Mouse (Mus musculus) embryonic facial prominence, embryonic 12.5 days (tissue): ENCODE results near the gene Ube2e2. TPM values are rescaled to one million over a fixed set of nuclear protein-coding genes. Genes with fewer than 3 reads are reported as not detected.
"Not testable (repeated sequence)": the region's sequence is repeated elsewhere in the genome, so short reads cannot be mapped to it uniquely, and the experiment has no call there.

Source experiments
- ATAC-seq: fragments of 200-750 bp; cut with Nextera tagmentation; 2 replicates; pipeline ENCODE4 v1.8.0; 2017; ENCODE audit not compliant: insufficient number of reproducible peaks, insufficient read depth, low FRiP score, low TSS enrichment
- H3K27ac ChIP-seq: fragments of 300-500 bp; sonication (generic); 2 replicates; pipeline ENCODE4 v1.5.1; 2016; ENCODE audit warnings: mild to moderate bottlenecking
- H3K27me3 ChIP-seq: fragments of 300-500 bp; sonication (generic); 2 replicates; pipeline ENCODE4 v1.6.1; 2016; ENCODE audit warnings: mild to moderate bottlenecking, moderate library complexity
- H3K36me3 ChIP-seq: fragments of 300-500 bp; sonication (generic); 2 replicates; pipeline ENCODE4 v1.6.1; 2016; ENCODE audit warnings: mild to moderate bottlenecking
- H3K4me1 ChIP-seq: fragments of 300-500 bp; sonication (generic); 2 replicates; pipeline ENCODE4 v1.6.1; 2016
- H3K4me2 ChIP-seq: fragments of 300-500 bp; sonication (generic); replicated peaks from 2 replicates; pipeline ENCODE4 v1.6.1; 2016; ENCODE audit warnings: mild to moderate bottlenecking, moderate library complexity
- H3K4me3 ChIP-seq: fragments of 300-500 bp; sonication (generic); 2 replicates; pipeline ENCODE4 v1.5.1; 2016; ENCODE audit warnings: mild to moderate bottlenecking
- H3K9ac ChIP-seq: fragments of 300-500 bp; sonication (generic); 2 replicates; pipeline ENCODE4 v1.6.1; 2016; ENCODE audit warnings: mild to moderate bottlenecking, moderate library complexity
- H3K9me3 ChIP-seq: fragments of 300-500 bp; sonication (generic); 2 replicates; pipeline ENCODE4 v1.6.1; 2016; ENCODE audit warnings: mild to moderate bottlenecking, moderate library complexity
- WGBS: fragments of 180-500 bp; shearing (Covaris S2); methylation state at CpG from one replicate; pipeline ENCODE4 v1.1.7; 2016; 5-methylcytosine and 5-hydroxymethylcytosine counted together
- polyA plus RNA-seq: library from polyadenylated mRNA; unstranded; fragments of >200 nt; fragmentation: Nextera tagmentation; extraction: Ambion mirVana; gene quantifications from 2 replicates; pipeline ENCODE4 v1.2.1, GENCODE M21; 2016

Ube2e2 gene
- polyA plus RNA-seq, 1 experiment from 2014 or later: 73.2 TPM

GRCm38 (mm10) chr14:18720601-18721591 lies 173.2 kb downstream of the Ube2e2 start:
- Histone ChIP-seq H3K36me3 (no peaks in the 10 kb centered on the region), H3K4me3 (no peak overlapping the region), H3K4me1 (peaks cover 3% of the 10 kb centered on the region; the same call in 1 of the 2 replicates), H3K4me2 (no peak overlapping the region), H3K27me3 (no peaks in the 10 kb centered on the region), H3K9ac (no peak overlapping the region), H3K27ac (no peak overlapping the region), H3K9me3 (no peaks in the 10 kb centered on the region)
- ATAC-seq: no peak
- WGBS: 81% methylated on average over 2 of the region's 2 CpGs

- no peaks in the 10 kb centered on the region for H3K27me3 ChIP-seq
- 0 out of 2 replicates have a peak, but pooled peaks have one; percentile 22 for ATAC-seq
- H3K4me3 ChIP-seq: no peak overlapping the region
- no peaks in the 10 kb centered on the region for H3K36me3 ChIP-seq
- H3K9me3 ChIP-seq: no peaks in the 10 kb centered on the region
- H3K4me2 ChIP-seq: no peak overlapping the region
- WGBS: 89% methylated on average over 1 of the region's 1 CpGs
- H3K4me1 ChIP-seq: peaks cover 3% of the 10 kb centered on the region; the same call in 1 of the 2 replicates
- H3K27ac ChIP-seq: no peak overlapping the region
- no peak overlapping the region for H3K9ac ChIP-seq
Measured at GRCm38 (mm10) chr14:18716970-18717369, 177.1 kb downstream of the Ube2e2 start.

GRCm38 (mm10) chr14:18715529-18715928 lies 178.5 kb downstream of the Ube2e2 start:
- Histone ChIP-seq H3K36me3 (no peaks in the 10 kb centered on the region), H3K9me3 (no peaks in the 10 kb centered on the region), H3K4me2 (no peak overlapping the region), H3K27me3 (no peaks in the 10 kb centered on the region), H3K4me3 (no peak overlapping the region), H3K9ac (no peak overlapping the region), H3K27ac (no peak overlapping the region), H3K4me1 (no peaks in the 10 kb centered on the region)
- no peak for ATAC-seq
- whole genome bisulfite sequencing: 79% methylated on average over 1 of the region's 1 CpGs

GRCm38 (mm10) chr14:18697662-18698225 lies 196.3 kb downstream of the Ube2e2 start:
- 75% methylated on average over 4 of the region's 4 CpGs for WGBS
- no peaks in the 10 kb centered on the region for H3K4me1 ChIP-seq

GRCm38 (mm10) chr14:18696418-18696817 lies 197.6 kb downstream of the Ube2e2 start:
- H3K9ac ChIP-seq, H3K4me1 ChIP-seq, H3K9me3 ChIP-seq, ATAC-seq, H3K27ac ChIP-seq, H3K27me3 ChIP-seq, H3K36me3 ChIP-seq, H3K4me3 ChIP-seq, H3K4me2 ChIP-seq: not testable (repeated sequence)

More at GRCm38 (mm10) chr14:18697662-18698225, 196.3 kb downstream of the Ube2e2 start:
- no peak overlapping the region for H3K4me3 ChIP-seq
- H3K4me2 ChIP-seq: no peak overlapping the region
- no peak overlapping the region for H3K27ac ChIP-seq
- H3K9me3 ChIP-seq: no peaks in the 10 kb centered on the region
- H3K27me3 ChIP-seq: no peaks in the 10 kb centered on the region
- no peak for ATAC-seq
- no peak overlapping the region for H3K9ac ChIP-seq
- H3K36me3 ChIP-seq: no peaks in the 10 kb centered on the region

- Histone ChIP-seq H3K4me1 (no peaks in the 10 kb centered on the region), H3K9ac (no peak overlapping the region), H3K9me3 (no peaks in the 10 kb centered on the region), H3K4me3 (no peak overlapping the region), H3K27me3 (no peaks in the 10 kb centered on the region), H3K4me2 (no peak overlapping the region), H3K27ac (no peak overlapping the region), H3K36me3 (no peaks in the 10 kb centered on the region)
- 67% methylated on average over 3 of the region's 3 CpGs for WGBS
- ATAC-seq: no peak
Measured at GRCm38 (mm10) chr14:18678121-18678836, 215.8 kb downstream of the Ube2e2 start.

- Histone ChIP-seq H3K9ac (no peak overlapping the region), H3K4me2 (no peak overlapping the region), H3K27ac (no peak overlapping the region), H3K9me3 (no peaks in the 10 kb centered on the region), H3K4me3 (no peak overlapping the region), H3K27me3 (no peaks in the 10 kb centered on the region), H3K36me3 (no peaks in the 10 kb centered on the region), H3K4me1 (no peaks in the 10 kb centered on the region)
- no peak for ATAC-seq
- WGBS: 84% methylated on average over 8 of the region's 8 CpGs
Measured at GRCm38 (mm10) chr14:18670712-18671111, 223.4 kb downstream of the Ube2e2 start.

GRCm38 (mm10) chr14:18669301-18669935 lies 224.6 kb downstream of the Ube2e2 start:
- H3K27me3 ChIP-seq: no peaks in the 10 kb centered on the region
- H3K4me1 ChIP-seq: no peaks in the 10 kb centered on the region
- H3K4me3 ChIP-seq: no peak overlapping the region
- no peak overlapping the region for H3K9ac ChIP-seq
- no peak for ATAC-seq
- H3K36me3 ChIP-seq: no peaks in the 10 kb centered on the region
- H3K4me2 ChIP-seq: no peak overlapping the region
- H3K9me3 ChIP-seq: no peaks in the 10 kb centered on the region
- 78% methylated on average over 2 of the region's 2 CpGs for WGBS
- no peak overlapping the region for H3K27ac ChIP-seq

GRCm38 (mm10) chr14:18668309-18668708 lies 225.8 kb downstream of the Ube2e2 start:
- H3K4me2 ChIP-seq, H3K27ac ChIP-seq, H3K4me1 ChIP-seq, H3K9ac ChIP-seq, H3K9me3 ChIP-seq, H3K4me3 ChIP-seq, ATAC-seq, H3K36me3 ChIP-seq, H3K27me3 ChIP-seq: not testable (repeated sequence)
- 96% methylated on average over 4 of the region's 4 CpGs for WGBS

- no peak overlapping the region for H3K4me3 ChIP-seq
- no peak overlapping the region for H3K27ac ChIP-seq
- H3K4me1 ChIP-seq: no peaks in the 10 kb centered on the region
- no peaks in the 10 kb centered on the region for H3K27me3 ChIP-seq
- 95% methylated on average over 2 of the region's 2 CpGs for WGBS
- no peak overlapping the region for H3K4me2 ChIP-seq
- no peaks in the 10 kb centered on the region for H3K9me3 ChIP-seq
- no peak for ATAC-seq
- no peak overlapping the region for H3K9ac ChIP-seq
- H3K36me3 ChIP-seq: no peaks in the 10 kb centered on the region
Measured at GRCm38 (mm10) chr14:18667755-18668154, 226.3 kb downstream of the Ube2e2 start.

- peaks cover 10% of the 10 kb centered on the region for H3K9me3 ChIP-seq
- no peaks in the 10 kb centered on the region for H3K27me3 ChIP-seq
- H3K27ac ChIP-seq: no peak overlapping the region
- no peak overlapping the region for H3K4me2 ChIP-seq
- no peak for ATAC-seq
- H3K4me3 ChIP-seq: no peak overlapping the region
- WGBS: 65% methylated on average over 1 of the region's 1 CpGs
- H3K4me1 ChIP-seq: no peaks in the 10 kb centered on the region
- H3K36me3 ChIP-seq: no peaks in the 10 kb centered on the region
- no peak overlapping the region for H3K9ac ChIP-seq
Measured at GRCm38 (mm10) chr14:18666251-18666650, 227.8 kb downstream of the Ube2e2 start.
